Mouse (Mus musculus): Measurements from ENCODE around the gene Ralgapa1. TPM values are rescaled to one million over a fixed set of nuclear protein-coding genes. Genes with fewer than 3 reads are reported as not detected.

Ralgapa1 gene
- total and polyA plus RNA-seq, 3 experiments: 14.1 to 111 (median 29.7) TPM

DNA sequence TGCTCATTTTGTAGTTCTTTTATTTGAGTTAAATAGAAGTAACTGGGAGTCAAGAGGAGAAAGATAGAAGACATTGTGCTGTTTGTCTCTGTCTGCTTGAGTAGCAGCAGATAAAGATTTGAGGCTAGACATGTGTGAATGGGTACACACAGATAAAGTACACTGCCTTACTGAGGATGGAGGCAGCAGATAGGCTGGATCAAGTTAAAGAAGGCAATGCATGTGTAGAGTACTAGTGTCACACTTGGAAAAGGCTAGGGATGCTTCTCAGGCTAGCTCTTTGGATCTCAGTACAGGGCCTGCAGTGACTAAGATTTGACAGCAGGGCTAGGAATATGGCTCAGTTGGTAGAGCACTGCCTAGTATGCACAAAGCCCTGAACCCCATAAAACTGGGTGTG lies 29.7 kb upstream of the Ralgapa1 start (continued):
- TF ChIP-seq POLR2AphosphoS5 (IDR thresholded peaks at IDR 0.05; ENCODE audit: borderline replicate concordance, low read depth, low read length) (no peak), RCOR1 (IDR thresholded peaks at IDR 0.05; ENCODE audit: low read depth, low read length) (peak; percentile 73; the same call in 1 of the 2 replicates), JUND (IDR thresholded peaks at IDR 0.05; ENCODE audit: low read depth, low read length) (no peak), TAL1 (IDR thresholded peaks at IDR 0.05; ENCODE audit: low read length) (peak; percentile 64), ZC3H11A (IDR thresholded peaks at IDR 0.05; ENCODE audit: low read depth, low read length) (no peak), POLR2A (IDR thresholded peaks at IDR 0.05; ENCODE audit: control insufficient read depth in 1 of 2, insufficient read depth in 1 of 2, low read depth in 1 of 2, low read length in 2 of 2, poor library complexity in 1 of 2) (no peak), ETS1 (IDR thresholded peaks at IDR 0.05; ENCODE audit: low read depth, low read length) (peak; percentile 56; the same call in 1 of the 2 replicates), ZKSCAN1 (IDR thresholded peaks at IDR 0.05; ENCODE audit: low read depth, low read length) (no peak), GATA1 (IDR thresholded peaks at IDR 0.05; ENCODE audit: low read depth, low read length) (peak; percentile 87), BHLHE40 (IDR thresholded peaks at IDR 0.05; ENCODE audit: borderline replicate concordance, low read depth, low read length) (no peak), ELF1 (IDR thresholded peaks at IDR 0.05; ENCODE audit: low read depth, low read length) (no peak), MYB (IDR thresholded peaks at IDR 0.05; ENCODE audit: low read depth, low read length) (no peak), CHD1 (IDR thresholded peaks at IDR 0.05; ENCODE audit: low read depth, low read length) (no peak), ZMIZ1 (IDR thresholded peaks at IDR 0.05; ENCODE audit: low read depth, low read length) (no peak), SMC3 (IDR thresholded peaks at IDR 0.05; ENCODE audit: low read depth, low read length) (no peak), NELFE (IDR thresholded peaks at IDR 0.05; ENCODE audit: low read depth, low read length) (no peak), E2F4 (IDR thresholded peaks at IDR 0.05; ENCODE audit: borderline replicate concordance, low read depth, low read length) (no peak)

DNA sequence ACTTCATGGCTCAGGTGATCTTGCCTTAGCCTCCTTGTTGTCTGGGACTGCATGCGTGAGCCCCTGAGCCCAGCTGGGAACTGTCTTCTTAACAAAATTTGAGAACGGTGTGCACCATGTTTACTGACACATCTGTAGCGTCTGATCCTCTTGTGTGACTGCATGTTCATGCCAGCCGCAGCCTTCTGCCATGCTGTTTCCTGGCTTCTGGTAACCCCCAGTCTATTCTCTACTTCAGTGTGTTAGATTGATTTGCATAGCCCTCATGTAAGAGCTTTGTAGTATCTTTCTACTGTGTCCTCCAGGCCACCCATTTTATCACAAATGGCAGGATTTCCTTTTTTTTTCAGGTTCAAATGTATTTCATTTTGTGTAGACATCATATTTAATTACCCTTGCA lies 26.9 kb upstream of the Ralgapa1 start:
- Histone ChIP-seq H3K36me3 (ENCODE audit: control insufficient read depth in 1 of 2, insufficient read depth in 2 of 2, low read length in 2 of 2) (peaks cover 8% of the 10 kb centered on the region in 2 experiments), H3K27me3 (ENCODE audit: control insufficient read depth in 1 of 2, insufficient read depth in 2 of 2, low read length in 2 of 2) (no peaks in the 10 kb centered on the region), H3K9ac (ENCODE audit: control insufficient read depth, low read depth, low read length, poor library complexity, severe bottlenecking) (no peak overlapping the region), H3K27ac (ENCODE audit: control insufficient read depth, low read depth, low read length) (no peak overlapping the region), H3K4me3 (ENCODE audit: control insufficient read depth in 1 of 2, insufficient read depth in 1 of 2, low read depth in 2 of 2, low read length in 2 of 2) (no peak overlapping the region), H3K79me2 (ENCODE audit: control insufficient read depth, insufficient read depth, low read length, poor library complexity) (no peaks in the 10 kb centered on the region), H3K9me3 (replicated peaks; ENCODE audit: insufficient read depth, low read length) (no peaks in the 10 kb centered on the region), H3K4me1 (ENCODE audit: control insufficient read depth in 1 of 2, insufficient read depth in 2 of 2, low read length in 2 of 2) (peaks cover 0 to 11% of the 10 kb centered on the region in 2 experiments; a peak in 3 of 4 replicates)
- TF ChIP-seq CHD1 (IDR thresholded peaks at IDR 0.05; ENCODE audit: low read depth, low read length) (no peak), MAFK (IDR thresholded peaks at IDR 0.05; ENCODE audit: borderline replicate concordance, low read depth, low read length) (no peak), USF1 (IDR thresholded peaks at IDR 0.05; ENCODE audit: low read depth, low read length) (no peak), POLR2AphosphoS5 (IDR thresholded peaks at IDR 0.05; ENCODE audit: borderline replicate concordance, low read depth, low read length) (no peak), E2F4 (IDR thresholded peaks at IDR 0.05; ENCODE audit: borderline replicate concordance, low read depth, low read length) (no peak), EP300 (IDR thresholded peaks at IDR 0.05; ENCODE audit: low read depth in 1 of 2, low read length in 2 of 2) (no peak), SIN3A (IDR thresholded peaks at IDR 0.05; ENCODE audit: low read length) (no peak), MXI1 (IDR thresholded peaks at IDR 0.05; ENCODE audit: low read depth, low read length) (no peak), UBTF (IDR thresholded peaks at IDR 0.05; ENCODE audit: borderline replicate concordance, insufficient read depth, low read depth, low read length) (no peak), KAT2A (conservative IDR thresholded peaks at IDR 0.05; ENCODE audit: low read depth, low read length) (no peak), HCFC1 (IDR thresholded peaks at IDR 0.05; ENCODE audit: low read depth, low read length) (no peak), MEF2A (IDR thresholded peaks at IDR 0.05; ENCODE audit: extremely low read depth, insufficient replicate concordance, low read depth, low read length, poor library complexity, severe bottlenecking) (no peak), ETS1 (IDR thresholded peaks at IDR 0.05; ENCODE audit: low read depth, low read length) (no peak), RAD21 (IDR thresholded peaks at IDR 0.05; ENCODE audit: low read depth, low read length) (no peak), NELFE (IDR thresholded peaks at IDR 0.05; ENCODE audit: low read depth, low read length) (no peak), POLR2A (IDR thresholded peaks at IDR 0.05; ENCODE audit: control insufficient read depth in 1 of 2, insufficient read depth in 1 of 2, low read depth in 1 of 2, low read length in 2 of 2, poor library complexity in 1 of 2) (no peak), GABPA (IDR thresholded peaks at IDR 0.05; ENCODE audit: low read depth, low read length) (no peak), CHD2 (IDR thresholded peaks at IDR 0.05; ENCODE audit: low read length) (no peak), SMC3 (IDR thresholded peaks at IDR 0.05; ENCODE audit: low read depth, low read length) (no peak)
- DNase-seq (ENCODE audit: low read depth, low spot score): no peak
